Mouse (Mus musculus) lung, embryonic 15.5 days (tissue): ENCODE results near the gene Opa1. TPM values are rescaled to one million over a fixed set of nuclear protein-coding genes. Genes with fewer than 3 reads are reported as not detected.

ENCODE experiments used
- ATAC-seq: fragments of 200-750 bp; cut with Nextera tagmentation; 2 replicates; pipeline ENCODE4 v1.8.0; 2017; ENCODE audit warnings: moderate number of reproducible peaks, borderline replicate concordance; ENCODE audit not compliant: low FRiP score, low TSS enrichment; ENCODE audit errors: extremely low read depth
- H3K27ac ChIP-seq: fragments of 300-500 bp; sonication (generic); 2 replicates; pipeline ENCODE4 v1.5.1; 2015; ENCODE audit warnings: moderate library complexity, mild to moderate bottlenecking, inconsistent platforms
- H3K27me3 ChIP-seq: fragments of 300-500 bp; sonication (generic); 2 replicates; pipeline ENCODE4 v1.6.1; 2015; ENCODE audit warnings: inconsistent platforms
- H3K36me3 ChIP-seq: fragments of 300-500 bp; sonication (generic); 2 replicates; pipeline ENCODE4 v1.6.1; 2015; ENCODE audit warnings: inconsistent platforms
- H3K4me1 ChIP-seq: fragments of 300-500 bp; sonication (generic); 2 replicates; pipeline ENCODE4 v1.6.1; 2015; ENCODE audit warnings: inconsistent platforms
- H3K4me2 ChIP-seq: fragments of 300-500 bp; sonication (generic); 2 replicates; pipeline ENCODE4 v1.6.1; 2015; ENCODE audit warnings: inconsistent platforms, mild to moderate bottlenecking, moderate library complexity
- H3K4me3 ChIP-seq: fragments of 300-500 bp; sonication (generic); 2 replicates; pipeline ENCODE4 v1.5.1; 2015; ENCODE audit warnings: mild to moderate bottlenecking, inconsistent platforms
- H3K9ac ChIP-seq: fragments of 300-500 bp; sonication (generic); 2 replicates; pipeline ENCODE4 v1.6.1; 2015; ENCODE audit warnings: inconsistent platforms
- H3K9me3 ChIP-seq: fragments of 300-500 bp; sonication (generic); 2 replicates; pipeline ENCODE4 v1.6.1; 2016; ENCODE audit warnings: inconsistent platforms
- WGBS: fragments of 180-500 bp; shearing (Covaris S2); methylation state at CpG from one replicate; pipeline ENCODE4 v1.1.7; 2015; 5-methylcytosine and 5-hydroxymethylcytosine counted together
- polyA plus RNA-seq: library from polyadenylated mRNA; unstranded; fragments of >200 nt; fragmentation: Nextera tagmentation; extraction: Ambion mirVana; gene quantifications from 2 replicates; pipeline ENCODE4 v1.2.1, GENCODE M21; 2015

Opa1 gene
- polyA plus RNA-seq, 1 experiment from 2014 or later: 31.3 TPM

- peaks cover 10% of the 10 kb centered on the region for H3K4me1 ChIP-seq
- peak; percentile 4; the same call in 1 of the 2 replicates for ATAC-seq
- 5% methylated on average over 12 of the region's 12 CpGs for WGBS
- peak overlapping the region; percentile 92 for H3K9ac ChIP-seq
- no peaks in the 10 kb centered on the region for H3K36me3 ChIP-seq
- H3K4me2 ChIP-seq: peak overlapping the region; percentile 69
- H3K9me3 ChIP-seq: no peaks in the 10 kb centered on the region
- H3K27me3 ChIP-seq: no peaks in the 10 kb centered on the region
- peak overlapping the region; percentile 90 for H3K4me3 ChIP-seq
- H3K27ac ChIP-seq: no peak overlapping the region
Observed at GRCm38 (mm10) chr16:29579787-29580176, 648 bp downstream of the Opa1 start.

DNA sequence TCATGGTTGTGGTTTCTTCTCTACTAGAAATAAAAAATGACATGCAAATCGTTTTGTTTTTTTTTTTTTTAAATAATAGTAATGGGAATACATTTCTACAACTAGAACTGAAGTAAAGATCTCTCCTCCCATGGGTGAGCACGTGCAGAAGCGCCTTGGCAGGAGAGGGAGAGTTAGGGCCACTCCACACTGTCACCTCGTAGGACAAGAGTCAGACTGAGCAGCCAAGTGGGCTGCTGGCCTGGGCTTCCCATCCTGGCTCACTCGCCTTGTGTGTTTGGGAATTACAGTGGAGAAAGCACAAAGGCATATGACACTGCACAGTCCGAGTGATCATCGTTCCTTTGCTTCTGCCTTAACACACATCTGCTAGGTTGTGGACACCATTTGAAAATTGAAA lies 13.0 kb downstream of the Opa1 start:
- Histone ChIP-seq H3K9ac (no peak overlapping the region), H3K4me3 (no peak overlapping the region), H3K36me3 (peaks cover 55% of the 10 kb centered on the region), H3K9me3 (no peaks in the 10 kb centered on the region), H3K27ac (no peak overlapping the region), H3K27me3 (no peaks in the 10 kb centered on the region), H3K4me1 (no peaks in the 10 kb centered on the region), H3K4me2 (no peak overlapping the region)
- ATAC-seq: no peak
- 79% methylated on average over 7 of the region's 7 CpGs for WGBS

GRCm38 (mm10) chr16:29597122-29597521 lies 18.0 kb downstream of the Opa1 start:
- H3K4me1 ChIP-seq: no peaks in the 10 kb centered on the region
- H3K9me3 ChIP-seq: no peaks in the 10 kb centered on the region
- H3K4me2 ChIP-seq: no peak overlapping the region
- no peaks in the 10 kb centered on the region for H3K27me3 ChIP-seq
- no peak overlapping the region for H3K4me3 ChIP-seq
- no peak overlapping the region for H3K9ac ChIP-seq
- ATAC-seq: no peak
- no peak overlapping the region for H3K27ac ChIP-seq
- WGBS: 79% methylated on average over 4 of the region's 4 CpGs
- H3K36me3 ChIP-seq: peaks cover 33% of the 10 kb centered on the region

DNA sequence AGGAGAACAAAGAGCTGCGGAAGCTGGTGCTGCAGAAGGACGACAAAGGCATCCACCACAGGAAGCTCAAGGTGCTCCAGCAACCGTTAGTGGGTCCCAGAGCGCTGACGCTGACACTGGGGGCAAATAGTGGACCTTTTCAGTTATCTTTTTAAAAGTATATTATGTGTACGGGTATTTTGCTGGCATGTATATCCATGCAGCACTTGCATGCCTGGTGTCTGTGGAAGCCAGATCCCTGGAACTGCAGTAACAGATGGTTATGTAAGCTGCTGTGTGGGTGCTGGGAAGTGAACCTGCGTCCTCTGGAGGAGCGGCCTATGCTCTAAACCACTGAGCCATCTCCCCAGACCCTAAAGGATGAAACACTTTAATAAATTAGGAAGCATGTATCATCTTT lies 26.4 kb downstream of the Opa1 start:
- 89% methylated on average over 8 of the region's 8 CpGs for WGBS
- Histone ChIP-seq H3K36me3 (peaks cover 45% of the 10 kb centered on the region), H3K9me3 (no peaks in the 10 kb centered on the region), H3K27ac (no peak overlapping the region), H3K9ac (no peak overlapping the region), H3K27me3 (no peaks in the 10 kb centered on the region), H3K4me2 (no peak overlapping the region), H3K4me3 (no peak overlapping the region), H3K4me1 (no peaks in the 10 kb centered on the region)
- no peak for ATAC-seq

DNA sequence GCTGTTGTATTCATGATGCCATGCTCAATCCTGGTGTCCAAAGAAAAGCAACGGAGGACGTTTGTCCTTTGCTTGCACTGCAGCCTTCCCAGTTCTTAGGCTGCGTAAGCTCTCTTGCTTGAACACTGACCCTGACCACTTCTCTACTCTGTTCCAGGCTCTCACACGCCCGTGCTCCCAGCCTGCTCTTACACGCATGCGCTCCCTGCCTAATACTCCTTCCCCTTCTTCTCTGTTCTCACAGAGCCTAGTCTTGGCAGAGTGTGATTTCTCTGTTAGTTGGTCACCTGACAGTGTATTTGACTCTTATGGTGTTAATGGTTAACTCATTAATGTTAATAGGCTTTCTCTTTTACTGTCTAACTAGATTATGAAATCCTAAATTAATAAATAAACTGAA lies 28.0 kb downstream of the Opa1 start:
- Histone ChIP-seq H3K36me3 (peaks cover 58% of the 10 kb centered on the region), H3K27ac (no peak overlapping the region), H3K9ac (no peak overlapping the region), H3K4me3 (no peak overlapping the region), H3K4me1 (no peaks in the 10 kb centered on the region), H3K9me3 (no peaks in the 10 kb centered on the region), H3K27me3 (no peaks in the 10 kb centered on the region), H3K4me2 (no peak overlapping the region)
- WGBS: 89% methylated on average over 7 of the region's 7 CpGs
- ATAC-seq: no peak

- Histone ChIP-seq H3K27me3 (no peaks in the 10 kb centered on the region), H3K4me1 (no peaks in the 10 kb centered on the region), H3K9me3 (no peaks in the 10 kb centered on the region), H3K4me2 (no peak overlapping the region), H3K9ac (no peak overlapping the region), H3K4me3 (no peak overlapping the region), H3K36me3 (peaks cover 68% of the 10 kb centered on the region), H3K27ac (no peak overlapping the region)
- 81% methylated on average over 9 of the region's 9 CpGs for WGBS
- no peak for ATAC-seq
Observed at GRCm38 (mm10) chr16:29614762-29615161, 35.6 kb downstream of the Opa1 start.

DNA sequence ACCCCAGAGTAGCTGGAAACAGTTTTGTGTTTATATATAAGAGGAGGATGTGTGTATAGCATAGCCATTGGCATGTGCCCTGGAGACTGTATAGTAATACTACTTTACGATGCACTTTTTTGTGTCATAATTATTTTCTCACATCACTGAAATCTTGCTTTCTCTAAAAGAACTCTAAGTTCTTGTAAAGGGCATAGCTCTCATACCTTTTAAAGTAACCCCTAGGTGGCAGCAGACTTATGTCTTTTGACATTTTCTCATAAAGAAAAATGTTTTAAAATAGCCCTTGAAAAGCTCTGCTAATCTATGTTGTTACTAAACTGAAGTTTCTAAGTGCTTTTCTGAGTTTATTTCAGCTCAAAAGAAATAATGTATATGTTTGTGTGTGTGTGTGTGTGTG lies 49.9 kb downstream of the Opa1 start:
- 77% methylated on average over 1 of the region's 1 CpGs for WGBS

GRCm38 (mm10) chr16:29635780-29636179 lies 56.6 kb downstream of the Opa1 start:
- Histone ChIP-seq H3K4me3 (no peak overlapping the region), H3K4me1 (no peaks in the 10 kb centered on the region), H3K27me3 (no peaks in the 10 kb centered on the region), H3K4me2 (no peak overlapping the region), H3K36me3 (peaks cover 28% of the 10 kb centered on the region), H3K27ac (no peak overlapping the region), H3K9ac (no peak overlapping the region), H3K9me3 (no peaks in the 10 kb centered on the region)
- WGBS: 51% methylated on average over 4 of the region's 4 CpGs
- no peak for ATAC-seq

More for the DNA sequence above, 49.9 kb downstream of the Opa1 start:
- H3K9me3 ChIP-seq: no peaks in the 10 kb centered on the region
- H3K9ac ChIP-seq: no peak overlapping the region
- H3K36me3 ChIP-seq: peaks cover 68% of the 10 kb centered on the region
- H3K27me3 ChIP-seq: no peaks in the 10 kb centered on the region
- no peak overlapping the region for H3K4me2 ChIP-seq
- H3K4me1 ChIP-seq: no peaks in the 10 kb centered on the region
- no peak for ATAC-seq
- no peak overlapping the region for H3K27ac ChIP-seq
- H3K4me3 ChIP-seq: no peak overlapping the region

DNA sequence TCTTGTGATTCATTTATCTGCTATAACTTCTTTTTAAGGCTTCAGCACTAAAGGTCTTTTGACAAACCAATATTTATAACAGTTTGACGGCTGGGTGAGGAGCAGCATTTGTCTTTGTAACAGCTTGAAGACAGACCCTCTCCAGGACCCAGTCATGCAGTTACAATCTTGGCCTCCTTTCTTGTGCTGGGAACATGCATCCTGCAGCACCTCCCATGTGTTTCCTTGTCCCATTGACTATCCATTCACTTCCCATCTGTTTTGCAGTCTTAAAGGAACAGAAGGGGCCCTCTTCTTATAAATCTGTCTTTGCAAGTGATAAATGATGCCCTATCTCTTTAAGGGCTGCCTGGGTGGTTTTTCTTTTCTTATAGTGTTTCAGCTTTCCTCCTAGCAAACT lies 63.2 kb downstream of the Opa1 start:
- no peak overlapping the region for H3K27ac ChIP-seq
- H3K9ac ChIP-seq: no peak overlapping the region
- no peak overlapping the region for H3K4me3 ChIP-seq
- H3K4me2 ChIP-seq: no peak overlapping the region
- ATAC-seq: no peak
- no peaks in the 10 kb centered on the region for H3K4me1 ChIP-seq
- 45% methylated on average over 1 of the region's 1 CpGs for WGBS
- H3K9me3 ChIP-seq: no peaks in the 10 kb centered on the region
- H3K27me3 ChIP-seq: no peaks in the 10 kb centered on the region
- peaks cover 10% of the 10 kb centered on the region; the same call in 1 of the 2 replicates for H3K36me3 ChIP-seq

DNA sequence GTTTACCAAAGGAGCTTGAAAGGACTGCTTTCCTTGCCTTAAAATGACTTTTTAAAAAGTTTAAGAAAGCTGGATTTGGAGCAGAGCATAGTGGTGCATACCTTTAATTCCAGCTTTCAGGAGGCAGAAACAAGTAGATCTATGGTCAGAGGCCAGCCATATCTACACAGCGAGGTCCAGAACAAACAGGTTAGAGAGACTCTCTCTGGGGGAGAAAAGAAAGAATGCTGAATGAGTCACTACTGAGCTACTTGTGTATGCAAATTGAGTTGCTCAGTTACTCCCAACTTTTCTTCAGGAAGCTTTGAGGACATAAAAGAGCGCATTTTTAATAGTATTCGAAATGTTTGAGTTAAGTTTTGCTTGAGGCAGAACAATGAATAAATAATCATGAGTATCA lies 65.7 kb downstream of the Opa1 start:
- Histone ChIP-seq H3K4me2 (no peak overlapping the region), H3K9ac (no peak overlapping the region), H3K27ac (no peak overlapping the region), H3K4me3 (no peak overlapping the region), H3K27me3 (no peaks in the 10 kb centered on the region), H3K36me3 (peaks cover 13% of the 10 kb centered on the region; the same call in 1 of the 2 replicates), H3K9me3 (no peaks in the 10 kb centered on the region), H3K4me1 (no peaks in the 10 kb centered on the region)
- ATAC-seq: no peak
- 84% methylated on average over 3 of the region's 3 CpGs for WGBS

- Histone ChIP-seq H3K27ac (no peak overlapping the region), H3K9ac (no peak overlapping the region), H3K4me2 (no peak overlapping the region), H3K27me3 (no peaks in the 10 kb centered on the region), H3K4me1 (no peaks in the 10 kb centered on the region), H3K4me3 (no peak overlapping the region), H3K9me3 (no peaks in the 10 kb centered on the region), H3K36me3 (peaks cover 14% of the 10 kb centered on the region; the same call in 1 of the 2 replicates)
- no peak for ATAC-seq
Observed at GRCm38 (mm10) chr16:29646202-29646601, 67.1 kb downstream of the Opa1 start.

GRCm38 (mm10) chr16:29656187-29656825 lies 77.2 kb downstream of the Opa1 start:
- no peaks in the 10 kb centered on the region for H3K9me3 ChIP-seq
- H3K9ac ChIP-seq: no peak overlapping the region
- no peak overlapping the region for H3K27ac ChIP-seq
- no peak overlapping the region for H3K4me2 ChIP-seq
- H3K4me3 ChIP-seq: no peak overlapping the region
- H3K36me3 ChIP-seq: 0 out of 2 replicates have a peak, but pooled peaks cover 8% of the 10 kb centered on the region
- no peaks in the 10 kb centered on the region for H3K27me3 ChIP-seq
- ATAC-seq: 0 out of 2 replicates have a peak, but pooled peaks have one; percentile 29
- 65% methylated on average over 9 of the region's 9 CpGs for WGBS
- H3K4me1 ChIP-seq: peaks cover 23% of the 10 kb centered on the region

- Histone ChIP-seq H3K36me3 (0 out of 2 replicates have a peak, but pooled peaks cover 5% of the 10 kb centered on the region), H3K4me2 (no peak overlapping the region), H3K4me1 (peaks cover 29% of the 10 kb centered on the region), H3K9me3 (no peaks in the 10 kb centered on the region), H3K9ac (no peak overlapping the region), H3K27ac (no peak overlapping the region), H3K4me3 (no peak overlapping the region), H3K27me3 (no peaks in the 10 kb centered on the region)
- no peak for ATAC-seq
- WGBS: 67% methylated on average over 10 of the region's 10 CpGs
Observed at GRCm38 (mm10) chr16:29656901-29657300, 77.8 kb downstream of the Opa1 start.
